Mouse (Mus musculus): Measurements from ENCODE around the gene Slc19a2. TPM values are rescaled to one million over a fixed set of nuclear protein-coding genes. Genes with fewer than 3 reads are reported as not detected.

Slc19a2 gene
- polyA plus RNA-seq, 1 experiment from 2014 or later: 4.1 TPM

DNA sequence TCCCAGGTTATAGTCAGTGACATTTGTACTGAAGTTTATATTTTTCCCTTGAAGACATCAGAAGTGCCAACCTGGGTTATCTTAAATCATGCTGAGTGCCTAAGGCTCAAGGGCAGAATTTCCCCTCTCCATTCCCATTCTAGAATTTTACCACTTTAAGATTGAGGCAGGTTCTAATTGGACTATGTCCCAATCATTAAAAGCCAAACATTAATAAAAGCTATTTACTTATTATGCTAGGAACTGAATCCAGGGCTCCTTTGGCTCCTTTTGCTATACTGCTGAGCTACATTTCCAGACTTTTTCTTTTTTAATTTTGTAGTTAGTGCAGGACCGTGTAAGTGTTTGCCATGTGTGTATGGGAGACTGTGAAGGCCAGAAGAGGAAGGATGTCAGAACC is 2.6 kb downstream of the Slc19a2 start:
- no peak for DNase-seq (ENCODE audit: low spot score)

DNA sequence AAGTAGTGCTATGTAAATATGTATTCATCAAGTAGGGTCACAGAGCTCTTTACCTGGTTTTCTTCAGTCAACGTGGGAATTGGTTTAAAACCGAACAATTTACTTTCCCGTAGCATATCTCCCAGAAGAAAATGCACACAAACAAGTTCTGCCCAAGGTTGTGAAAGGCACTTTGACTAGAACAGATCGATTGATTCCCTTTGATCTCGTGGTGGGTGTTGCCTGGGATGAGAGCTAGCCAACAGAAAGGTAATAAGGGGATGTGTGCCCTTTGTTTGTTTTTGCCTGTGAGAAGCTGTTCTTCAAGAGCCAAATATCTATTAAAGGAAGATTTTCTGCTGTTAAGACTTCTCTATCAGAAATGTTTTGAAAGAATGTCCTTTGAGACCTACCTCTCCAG is 3.7 kb downstream of the Slc19a2 start:
- DNase-seq (ENCODE audit: low spot score): no peak

GRCm38 (mm10) chr1:164254836-164255235 is 6.0 kb downstream of the Slc19a2 start:
- DNase-seq (ENCODE audit: low spot score): no peak

GRCm38 (mm10) chr1:164260171-164261028 is 11.6 kb downstream of the Slc19a2 start:
- DNase-seq (ENCODE audit: low spot score): no peak

GRCm38 (mm10) chr1:164261553-164261952 is 12.7 kb downstream of the Slc19a2 start:
- DNase-seq (ENCODE audit: low spot score): no peak

GRCm38 (mm10) chr1:164270941-164271340 is 22.1 kb downstream of the Slc19a2 start:
- no peak for DNase-seq (ENCODE audit: low spot score)

DNA sequence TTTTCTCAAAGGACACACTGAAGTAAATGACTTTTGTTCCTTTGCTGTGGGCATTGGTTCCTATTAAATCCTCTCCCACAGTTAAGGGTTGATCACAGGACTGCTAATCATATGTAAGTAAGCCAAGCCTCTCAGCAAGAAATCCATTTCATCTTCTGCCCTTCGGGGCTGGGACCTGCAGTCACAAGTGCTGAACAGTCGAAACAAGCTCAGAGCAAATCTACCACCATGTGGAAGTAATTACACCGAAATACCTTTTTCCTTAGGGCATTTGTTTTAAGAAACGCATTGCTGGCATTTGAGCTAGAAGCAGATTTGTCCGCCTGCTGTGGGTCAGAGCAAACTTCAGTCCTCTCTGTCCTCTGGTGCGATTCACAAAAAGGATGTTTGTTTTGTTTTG is 24.8 kb downstream of the Slc19a2 start:
- DNase-seq (ENCODE audit: low spot score): no peak

GRCm38 (mm10) chr1:164275455-164275954 is 26.7 kb downstream of the Slc19a2 start, which contains the start of gene Ccdc181:
Gene Ccdc181 (plus strand): TSS chr1:164275585.
- DNase-seq (ENCODE audit: low spot score): peak; percentile 99

DNA sequence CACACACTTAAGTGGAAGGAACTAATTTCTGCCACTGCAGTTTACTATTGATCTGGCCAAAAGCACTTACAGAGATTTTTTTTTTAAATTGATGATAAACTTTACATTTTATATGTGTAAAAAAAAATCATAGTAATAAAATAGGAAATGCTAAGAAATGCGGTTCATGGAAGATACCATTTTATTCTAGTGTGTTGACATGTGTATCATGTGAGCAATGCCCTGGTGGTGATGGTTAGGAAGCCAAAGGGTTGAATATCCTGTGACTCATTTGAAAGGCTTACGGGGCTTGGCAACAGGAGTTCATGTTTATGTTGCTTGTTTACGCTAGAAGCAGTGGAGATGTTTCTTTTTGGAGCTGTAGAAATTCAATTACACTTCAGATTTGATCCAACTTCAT is 27.7 kb downstream of the Slc19a2 start:
- DNase-seq (ENCODE audit: low spot score): no peak

- peak; percentile 13 for DNase-seq (ENCODE audit: low spot score)
Measured at GRCm38 (mm10) chr1:164279332-164279731, 30.5 kb downstream of the Slc19a2 start.

DNA sequence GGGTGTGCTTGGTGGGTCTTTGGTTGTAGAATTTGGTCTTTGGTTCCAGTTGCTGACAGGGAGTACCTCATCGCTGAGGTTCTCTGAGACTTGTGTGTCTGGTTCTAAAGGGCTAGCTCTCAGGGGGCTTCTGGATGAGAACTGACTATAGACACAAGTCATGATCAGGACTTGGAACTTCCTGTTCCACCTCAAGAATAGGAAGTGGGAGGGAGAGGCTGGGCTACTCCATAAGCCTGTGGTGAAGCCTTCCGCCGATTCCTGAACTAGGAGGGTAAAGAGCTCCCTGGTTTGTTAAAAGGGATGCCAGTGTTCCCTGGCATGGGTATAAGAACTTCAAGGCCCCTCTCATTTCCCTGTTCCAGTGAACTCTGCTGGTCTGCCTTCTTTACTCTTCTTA is 35.2 kb downstream of the Slc19a2 start:
- DNase-seq (ENCODE audit: low spot score): no peak

GRCm38 (mm10) chr1:164287406-164287805 is 38.6 kb downstream of the Slc19a2 start:
- DNase-seq (ENCODE audit: low spot score): no peak

DNA sequence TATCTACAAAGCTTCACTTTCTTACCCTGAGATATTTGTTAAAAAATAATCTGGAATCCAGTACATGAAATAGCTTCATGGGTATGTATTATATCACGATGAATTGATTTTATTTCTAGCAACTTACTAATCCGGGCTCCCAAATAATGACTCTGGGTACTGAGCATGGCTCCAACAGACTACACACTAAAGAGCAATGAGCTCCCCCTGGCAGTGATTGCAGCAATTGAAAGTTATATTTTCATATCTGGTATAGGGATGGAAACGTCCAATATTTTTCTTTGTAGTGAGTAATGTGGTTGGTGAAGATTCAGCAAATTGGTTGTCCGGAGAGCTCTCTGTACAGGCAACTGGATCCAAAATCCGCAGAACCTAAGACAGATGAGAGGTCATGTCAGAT is 43.2 kb downstream of the Slc19a2 start:
- no peak for DNase-seq (ENCODE audit: low spot score)

DNA sequence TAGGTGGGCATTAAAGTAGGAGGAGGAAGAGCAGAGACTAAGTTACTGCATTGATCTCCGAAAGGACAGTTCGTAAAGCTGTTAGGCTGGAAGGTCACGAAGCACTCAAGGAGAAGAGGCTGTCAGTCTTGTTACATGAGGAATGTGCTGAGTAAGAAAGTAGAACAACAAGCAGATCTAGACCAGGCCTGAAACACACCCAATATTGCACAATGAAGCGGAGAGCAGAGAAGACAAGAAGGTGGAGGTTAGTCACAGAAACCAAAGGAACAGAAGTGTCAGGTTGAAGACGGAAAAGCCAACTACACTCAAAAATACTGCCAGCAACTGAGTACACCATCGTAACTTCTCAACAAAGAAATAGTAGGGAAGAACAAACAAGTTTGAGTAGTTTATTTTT is 45.2 kb downstream of the Slc19a2 start:
- no peak for DNase-seq (ENCODE audit: low spot score)

DNA sequence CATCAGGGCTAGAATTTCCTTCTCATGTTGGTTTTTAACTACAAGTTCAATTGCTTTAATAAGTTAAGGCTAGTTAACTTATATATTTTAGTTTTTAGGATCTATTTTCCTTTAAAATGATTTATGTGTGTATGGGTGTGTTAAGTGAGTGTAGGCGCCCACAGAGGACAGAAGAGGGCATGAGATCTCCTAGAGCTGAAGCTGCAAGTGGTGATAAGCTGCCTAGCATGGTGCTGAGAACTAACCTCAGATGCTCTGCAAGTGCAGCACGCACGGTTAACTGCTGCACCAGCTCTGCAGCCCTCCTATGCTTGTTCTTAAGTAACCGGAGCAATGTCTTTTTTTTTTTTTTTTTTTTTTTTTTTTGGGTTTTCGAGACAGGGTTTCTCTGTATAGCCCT is 47.6 kb downstream of the Slc19a2 start:
- DNase-seq (ENCODE audit: low spot score): no peak

DNA sequence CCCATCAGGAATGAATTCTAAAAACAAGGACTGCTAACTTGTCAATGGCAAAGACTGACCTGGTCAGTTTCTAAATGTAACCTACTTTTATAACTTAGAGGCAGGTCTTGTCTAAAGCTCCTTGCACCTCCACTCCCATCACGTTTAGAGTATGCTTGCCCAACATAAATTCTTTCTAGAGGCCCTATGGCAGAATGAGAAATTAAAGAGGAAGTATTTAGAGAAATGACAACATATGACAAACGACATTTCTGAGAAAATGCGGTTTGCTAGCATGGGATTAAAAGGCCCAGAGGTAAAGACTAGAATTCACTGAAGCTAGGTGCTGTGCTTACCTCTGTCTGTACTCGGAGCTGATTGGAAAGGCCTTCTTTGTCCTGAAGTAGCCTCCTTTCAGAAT is 53.1 kb downstream of the Slc19a2 start:
- no peak for DNase-seq (ENCODE audit: low spot score)

DNA sequence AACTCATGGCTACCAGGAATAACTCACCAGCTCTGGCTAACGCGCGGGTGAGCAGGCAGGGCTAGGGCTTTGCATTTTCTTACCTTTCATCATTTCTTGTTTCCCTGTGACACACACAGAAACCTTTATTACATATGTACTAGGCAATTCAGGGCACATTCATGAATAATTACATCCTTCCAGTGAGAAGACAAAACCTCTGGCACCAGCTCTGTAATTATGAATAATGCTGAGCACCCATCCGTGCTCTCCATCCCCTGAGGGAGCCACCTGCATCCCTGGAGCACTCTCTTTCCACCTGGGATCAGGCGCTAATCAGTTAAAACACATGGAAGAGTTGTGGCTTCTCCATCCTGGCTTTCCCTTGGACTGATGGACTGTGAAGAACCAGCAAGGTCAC is 55.0 kb downstream of the Slc19a2 start, which contains the start of gene Nme7:
Gene Nme7 (plus strand): TSS at position 301 of the 400 bp plus-strand sequence.
- DNase-seq (ENCODE audit: low spot score): no peak

- DNase-seq (ENCODE audit: low spot score): peak; percentile 99
Measured at GRCm38 (mm10) chr1:164307124-164307751, 58.4 kb downstream of the Slc19a2 start, which contains the start of gene Blzf1. Gene Blzf1 (minus strand): TSS chr1:164307489.

GRCm38 (mm10) chr1:164307922-164308321 is 59.1 kb downstream of the Slc19a2 start:
- DNase-seq (ENCODE audit: low spot score): no peak

DNA sequence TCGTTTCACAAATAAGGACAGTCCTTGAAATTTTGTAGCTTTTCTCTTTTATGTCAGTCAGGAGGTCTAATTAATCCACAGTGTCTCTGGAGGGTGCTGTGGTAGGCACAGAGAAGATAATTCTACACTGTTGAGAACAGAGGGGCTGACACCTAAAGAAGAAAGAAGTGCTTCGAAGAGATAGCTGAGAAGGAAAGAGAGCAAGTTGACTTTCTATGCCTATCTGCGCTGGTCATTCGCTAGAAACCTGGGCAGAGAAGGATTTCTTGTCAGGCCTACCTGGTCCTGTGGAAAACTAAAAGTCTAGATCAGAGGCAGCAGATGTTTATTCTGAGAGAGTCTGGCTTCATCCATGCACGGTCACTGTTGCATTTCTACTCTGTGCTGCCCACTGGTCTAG is 65.2 kb downstream of the Slc19a2 start:
- DNase-seq (ENCODE audit: low spot score): no peak
